Mouse (Mus musculus) C2C12 (cell line): ENCODE data around the gene Pim1.
A peak's percentile ranks its signal among the peaks of the same experiment; 100 is the strongest.

Source experiments
- CEBPB ChIP-seq: IDR thresholded peaks from one replicate; pipeline ENCODE4 v1.6.1; 2011; ENCODE audit warnings: low read depth, mild to moderate bottlenecking, control low read depth, moderate library complexity
- CTCF ChIP-seq: IDR thresholded peaks from one replicate; pipeline ENCODE4 v1.5.1; 2011; ENCODE audit not compliant: control insufficient read depth, insufficient read depth, insufficient read length
- FOSL1 ChIP-seq: IDR thresholded peaks from one replicate; pipeline ENCODE4 v1.8.0; 2011; ENCODE audit warnings: mild to moderate bottlenecking, low read length; ENCODE audit not compliant: poor library complexity, insufficient read depth, severe bottlenecking
- MAX ChIP-seq: IDR thresholded peaks from one replicate; pipeline ENCODE4 v1.6.1; 2011; ENCODE audit warnings: mild to moderate bottlenecking, control low read depth
- MYOD1 ChIP-seq: IDR thresholded peaks from one replicate; pipeline ENCODE4 v1.6.1; 2011; ENCODE audit warnings: low read depth; ENCODE audit not compliant: control insufficient read depth, insufficient read length
- MYOG ChIP-seq: IDR thresholded peaks from one replicate; pipeline ENCODE4 v1.6.1; 2011; ENCODE audit not compliant: control insufficient read depth, insufficient read length; ENCODE audit errors: extremely low read depth
- USF1 ChIP-seq: IDR thresholded peaks from one replicate; pipeline ENCODE4 v1.6.1; 2011; ENCODE audit warnings: low read depth, mild to moderate bottlenecking, control low read depth, moderate library complexity

DNA sequence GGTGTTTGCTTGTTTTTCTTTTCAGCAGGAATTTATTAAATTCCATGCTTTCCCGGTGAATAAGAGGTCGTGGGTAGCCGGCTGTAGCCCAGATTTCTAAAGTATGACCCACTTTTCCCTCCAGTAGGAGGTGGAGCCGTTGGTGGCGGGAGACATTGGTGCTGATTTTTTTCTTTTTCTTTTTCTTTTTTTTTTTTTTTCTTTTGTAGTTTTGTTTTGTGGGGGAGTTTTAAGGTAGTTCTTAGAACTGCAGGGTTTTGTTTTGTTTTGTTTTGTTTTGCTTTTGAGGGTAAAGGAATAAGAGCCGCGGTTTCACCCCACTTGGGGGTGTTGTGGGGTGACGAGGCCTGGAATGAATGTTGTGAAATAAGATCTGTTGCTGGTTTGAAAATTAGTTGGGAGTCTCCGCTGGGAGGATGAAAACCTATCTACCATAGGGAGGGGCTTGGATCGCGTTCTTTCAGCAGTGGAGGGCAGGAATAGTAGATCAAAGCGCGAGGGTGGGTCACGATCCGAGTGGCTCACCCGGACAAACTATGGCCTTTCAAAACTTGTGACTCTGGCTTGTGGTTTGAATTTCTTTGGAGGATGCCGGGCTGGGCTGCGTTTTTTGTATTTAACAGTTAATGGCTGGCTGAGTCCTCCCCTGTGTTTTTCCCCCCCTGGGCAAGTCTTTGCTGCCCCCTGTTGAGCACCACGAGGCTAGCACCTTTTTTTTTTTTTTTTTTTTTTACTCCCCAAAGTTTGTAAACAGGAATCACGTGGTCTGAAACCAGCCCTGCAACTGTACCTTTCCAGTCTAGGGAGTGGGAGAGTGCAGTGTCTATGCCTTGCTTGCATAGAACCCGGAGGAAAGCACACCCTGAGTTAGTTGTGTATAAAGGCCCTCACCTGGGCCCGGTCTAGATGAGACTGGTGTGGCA, 2.0 kb downstream of the Pim1 start:
- TF ChIP-seq CTCF (peak; percentile 18), MYOD1 (no peak), USF1 (peak; percentile 84), MAX (peak; percentile 70), MYOG (no peak), FOSL1 (no peak), CEBPB (peak; percentile 67)
